Mouse (Mus musculus) liver, postnatal 0 days (tissue): Measurements from ENCODE around the gene Cry1.

ENCODE experiments used
- CTCF ChIP-seq: sonication (generic); IDR thresholded peaks from 2 replicates; pipeline ENCODE4 v1.5.1; 2016; ENCODE audit warnings: antibody characterized with exemption, low read depth
- EP300 ChIP-seq: IDR thresholded peaks from 2 replicates; pipeline ENCODE4 v1.6.1; 2016; ENCODE audit warnings: antibody characterized with exemption, low read depth, mild to moderate bottlenecking

GRCm38 (mm10) chr10:85114409-85114808 is 70.5 kb downstream of the Cry1 start:
- TF ChIP-seq EP300 (no peak), CTCF (no peak)
